Mouse (Mus musculus): ENCODE results near the gene Enpp6.

DNA sequence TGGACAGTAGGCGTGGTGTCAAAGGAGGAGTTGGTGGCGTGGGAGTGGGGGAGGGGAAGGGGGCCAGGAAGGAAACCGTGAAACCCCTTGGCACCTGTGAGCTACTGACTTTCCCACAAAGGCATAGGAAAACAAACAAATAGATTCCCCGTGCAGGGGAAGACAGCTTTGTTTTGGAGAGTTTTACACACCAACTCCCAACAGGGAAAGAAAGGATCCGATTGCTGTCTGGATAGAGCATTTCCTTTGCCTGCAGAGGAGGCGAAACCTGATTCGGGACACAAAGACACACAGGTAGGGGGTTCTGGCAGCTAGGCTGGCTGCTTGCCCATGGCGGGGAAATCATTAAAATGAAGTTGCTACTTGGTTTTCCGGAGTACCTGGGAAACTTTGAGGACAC is 148.9 kb downstream of the Enpp6 start:
- TF ChIP-seq CTCF (IDR thresholded peaks at IDR 0.05; ENCODE audit: low read depth, low read length) (no peak), GATA1 (IDR thresholded peaks at IDR 0.05; ENCODE audit: borderline replicate concordance, low read length) (no peak)
